Mouse (Mus musculus) adrenal gland (tissue): ENCODE results near the gene Crb3.

Experiments used
- intact Hi-C: fragments of 180-260 bp; cut with DNase I; formaldehyde crosslinking; loops from one replicate; pipeline ENCODE4 v1.15.1; 2025

The Crb3 gene

GRCm38 (mm10) chr17:57062011-57062521, 3.2 kb downstream of the Crb3 start:
- intact Hi-C loops, result no loop called here

GRCm38 (mm10) chr17:57062548-57062947, 3.6 kb downstream of the Crb3 start:
- intact Hi-C loops, result no loop called here

GRCm38 (mm10) chr17:57063031-57063430, 4.1 kb downstream of the Crb3 start:
- intact Hi-C loops, result no loop called here

- intact Hi-C loops, result no loop called here
Observed at GRCm38 (mm10) chr17:57066908-57067307, 8.0 kb downstream of the Crb3 start.

DNA sequence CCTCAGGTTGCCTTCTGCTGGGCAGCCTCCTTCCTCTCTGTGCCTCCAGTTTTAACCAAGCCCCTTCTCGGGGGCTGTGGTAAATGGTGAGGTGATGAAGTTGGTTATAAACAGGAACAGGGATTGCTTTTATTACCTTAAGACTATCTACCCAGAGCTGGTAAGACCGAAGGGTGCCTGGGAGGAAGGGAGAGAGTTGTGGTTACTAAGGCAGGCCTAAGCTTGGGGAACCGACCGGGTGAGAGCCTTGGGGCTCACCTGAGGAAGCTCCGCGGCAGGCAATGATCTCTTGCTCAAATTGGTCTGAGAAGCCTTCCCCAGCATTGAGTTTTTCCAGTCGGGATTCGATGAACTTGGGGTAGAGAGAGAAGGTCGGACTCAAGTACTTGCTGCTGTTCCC, 11.4 kb downstream of the Crb3 start:
- intact Hi-C loops, result no loop called here

DNA sequence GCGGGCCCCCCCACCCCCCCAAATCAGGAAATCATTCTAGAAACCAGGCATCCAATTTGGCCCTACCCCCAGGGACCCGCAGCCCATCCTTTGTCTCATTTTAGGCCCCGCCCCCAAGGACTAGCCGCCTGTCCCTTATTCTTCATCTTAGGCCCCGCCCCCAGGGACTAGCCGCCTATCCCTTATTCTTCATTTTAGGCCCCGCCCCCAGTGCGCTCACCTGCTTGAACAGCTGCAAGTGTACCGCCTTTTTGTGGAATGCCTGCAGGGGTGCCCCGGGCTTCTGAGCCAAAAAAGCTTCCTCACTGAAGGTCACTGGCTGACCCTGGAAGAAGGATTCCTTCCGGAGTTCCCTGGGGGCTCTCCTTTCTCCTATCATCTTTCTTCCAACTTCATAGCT, 11.8 kb downstream of the Crb3 start:
- intact Hi-C loops, result no loop called here

GRCm38 (mm10) chr17:57076916-57077315, 18.0 kb downstream of the Crb3 start:
- intact Hi-C loops, result no loop called here

DNA sequence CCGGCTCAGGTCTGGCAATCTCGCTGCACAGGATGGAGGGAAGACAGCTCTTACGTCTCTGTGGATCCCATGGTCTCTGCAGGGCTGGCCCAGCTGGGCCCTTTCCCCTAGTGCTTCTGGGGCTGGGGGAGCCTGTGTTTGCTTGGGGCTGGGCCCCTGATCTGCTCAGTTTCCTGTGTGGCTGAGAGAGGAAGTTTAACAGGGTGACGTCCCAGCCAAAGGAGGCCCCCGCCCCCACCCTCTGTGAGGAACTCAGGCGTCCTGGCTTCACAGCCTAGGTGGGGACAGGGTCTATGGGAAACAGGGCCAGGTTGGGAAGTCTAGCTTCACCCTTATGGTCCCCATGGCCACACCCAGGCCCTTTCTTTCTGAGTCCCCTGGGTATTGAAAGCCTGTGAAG, 19.4 kb downstream of the Crb3 start, which contains the start of gene Dennd1c:
Dennd1c (minus strand) TSS at position 179 of the 400 bp plus-strand sequence.
- intact Hi-C loops, result no loop called here

- intact Hi-C loops, result no loop called here
Observed at GRCm38 (mm10) chr17:57079919-57080318, 21.0 kb downstream of the Crb3 start.

DNA sequence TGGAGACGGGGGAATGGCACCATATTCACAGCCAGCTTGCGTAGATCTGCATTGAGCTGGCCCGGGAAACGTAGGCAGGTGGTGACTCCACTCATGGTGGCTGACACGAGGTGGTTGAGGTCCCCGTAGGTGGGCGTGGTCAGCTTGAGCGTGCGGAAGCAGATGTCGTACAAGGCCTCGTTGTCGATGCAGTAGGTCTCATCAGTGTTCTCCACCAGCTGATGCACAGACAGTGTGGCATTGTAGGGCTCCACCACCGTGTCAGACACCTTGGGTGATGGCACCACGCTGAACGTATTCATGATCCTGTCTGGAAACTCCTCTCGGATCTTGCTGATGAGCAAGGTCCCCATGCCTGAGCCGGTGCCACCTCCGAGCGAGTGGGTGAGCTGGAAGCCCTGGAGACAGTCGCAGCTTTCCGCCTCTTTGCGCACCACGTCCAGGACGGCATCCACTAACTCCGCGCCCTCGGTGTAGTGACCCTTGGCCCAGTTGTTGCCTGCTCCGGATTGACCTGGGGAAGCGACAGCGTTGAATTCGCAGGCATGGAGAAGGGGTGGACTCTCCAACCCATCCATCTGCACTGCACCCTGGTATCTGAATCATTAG, 22.4 kb downstream of the Crb3 start:
- intact Hi-C loops, result no loop called here

- intact Hi-C loops, result no loop called here
Observed at GRCm38 (mm10) chr17:57082481-57082880, 23.6 kb downstream of the Crb3 start.

- intact Hi-C loops, result no loop called here
Observed at GRCm38 (mm10) chr17:57085970-57086757, 27.3 kb downstream of the Crb3 start.

DNA sequence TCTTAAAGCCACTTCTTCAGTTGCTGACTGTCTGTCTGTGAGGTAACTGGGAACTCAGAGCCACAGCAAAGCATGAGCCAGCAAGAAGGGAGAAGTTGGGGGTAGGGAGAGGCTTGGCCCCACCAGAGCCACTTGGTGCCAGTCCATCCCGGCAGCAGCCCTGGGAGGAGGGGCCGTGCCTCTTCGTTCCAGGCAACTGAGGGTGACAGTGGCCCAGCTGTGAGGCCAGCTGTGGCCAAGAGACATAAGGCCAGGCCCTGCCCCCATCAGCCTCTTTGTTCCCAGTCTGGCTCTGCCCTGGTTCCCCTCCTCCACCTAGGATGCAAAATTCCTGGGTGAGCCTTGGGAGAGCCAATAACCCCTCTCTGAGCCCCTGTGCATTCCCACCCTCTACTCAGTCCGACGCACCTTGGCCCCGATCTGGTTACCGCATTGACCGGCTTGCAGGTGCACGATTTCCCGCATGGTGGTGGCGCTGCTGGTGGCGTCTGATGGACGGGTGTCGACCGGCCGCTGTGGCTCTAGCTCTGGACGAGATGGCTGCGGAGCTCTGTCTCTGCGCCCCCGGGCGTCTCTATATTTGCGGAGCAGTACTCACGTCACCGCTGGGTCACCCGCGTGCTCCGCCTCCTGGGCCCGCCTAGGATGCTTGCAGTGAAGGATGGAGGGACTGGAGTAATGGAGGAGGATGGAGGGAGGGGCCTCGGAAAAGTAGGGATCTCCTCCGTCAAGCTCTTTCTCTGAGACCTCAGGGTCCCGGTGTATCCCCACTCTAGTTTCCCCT, 28.3 kb downstream of the Crb3 start, which contains the start of gene Tubb4a:
Tubb4a (minus strand) TSS at position 734 of the 784 bp plus-strand sequence.
- intact Hi-C loops, result no loop called here

DNA sequence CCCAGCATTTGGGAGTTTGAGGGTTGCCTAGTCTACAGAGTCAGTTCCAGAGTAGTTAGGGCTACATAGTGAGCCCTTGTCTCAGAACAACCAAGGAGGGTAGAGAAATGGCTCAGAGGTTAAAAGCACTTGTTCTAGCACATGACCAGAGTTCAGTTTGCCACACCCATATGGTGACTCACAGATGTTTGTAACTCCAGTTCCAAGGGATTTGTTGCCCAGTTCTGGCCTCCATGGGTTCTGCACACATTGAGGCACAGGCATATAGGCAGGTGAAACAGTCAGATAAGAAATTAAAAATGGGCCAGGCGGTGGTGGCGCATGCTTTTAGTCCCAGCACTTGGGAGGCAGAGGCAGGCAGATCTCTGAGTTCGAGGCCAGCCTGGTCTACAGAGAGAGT, 35.3 kb downstream of the Crb3 start:
- intact Hi-C loops, result no loop called here

GRCm38 (mm10) chr17:57095855-57096622, 37.1 kb downstream of the Crb3 start:
- intact Hi-C loops, result loop anchor here (1.0 to 5.0 kb wide), 2 partner anchors 71 to 236 kb away; no protein-coding TSS in a partner anchor

DNA sequence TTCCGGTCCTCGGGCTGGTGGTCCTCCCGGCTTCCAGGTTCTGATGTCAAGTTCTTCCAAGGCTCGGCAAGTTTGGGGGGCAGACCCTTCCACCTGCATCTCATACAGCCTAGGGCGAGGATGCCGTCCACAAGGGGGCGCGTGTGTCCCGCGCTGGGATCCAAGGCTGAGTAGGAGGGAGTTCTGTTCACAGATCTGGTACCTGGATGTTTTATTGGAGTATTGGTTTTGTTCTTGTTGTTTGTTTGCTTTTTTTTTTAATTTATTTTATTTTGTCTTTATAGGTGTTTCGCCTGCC, 37.7 kb downstream of the Crb3 start:
- intact Hi-C loops, result loop anchor here (1.0 to 5.0 kb wide), 2 partner anchors 71 to 236 kb away; no protein-coding TSS in a partner anchor

DNA sequence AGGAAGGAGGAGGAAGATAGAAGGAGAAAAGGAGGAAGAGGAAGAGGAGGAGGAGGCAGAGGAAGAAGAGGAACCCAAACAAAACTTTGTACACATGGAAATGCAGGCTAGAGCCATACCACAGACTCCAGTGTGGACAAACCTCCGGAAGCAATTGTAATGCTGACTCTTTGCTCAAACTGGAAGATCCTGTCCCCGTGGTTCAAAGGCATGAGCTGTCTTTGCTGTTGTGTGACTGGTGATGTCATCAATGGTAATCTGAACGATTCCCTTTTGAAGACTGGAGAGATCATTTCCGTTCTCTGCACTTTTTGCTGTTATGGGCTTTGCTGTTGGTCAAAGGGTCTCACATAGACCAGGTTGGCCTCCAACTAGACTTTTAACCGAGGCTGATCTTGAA, 39.4 kb downstream of the Crb3 start:
- intact Hi-C loops, result loop anchor here (5.0 kb wide), 1 partner anchor 234 kb away; no protein-coding TSS in a partner anchor

- intact Hi-C loops, result loop anchor here (5.0 kb wide), 1 partner anchor 233 kb away; no protein-coding TSS in a partner anchor
Observed at GRCm38 (mm10) chr17:57099629-57100325, 40.9 kb downstream of the Crb3 start.

DNA sequence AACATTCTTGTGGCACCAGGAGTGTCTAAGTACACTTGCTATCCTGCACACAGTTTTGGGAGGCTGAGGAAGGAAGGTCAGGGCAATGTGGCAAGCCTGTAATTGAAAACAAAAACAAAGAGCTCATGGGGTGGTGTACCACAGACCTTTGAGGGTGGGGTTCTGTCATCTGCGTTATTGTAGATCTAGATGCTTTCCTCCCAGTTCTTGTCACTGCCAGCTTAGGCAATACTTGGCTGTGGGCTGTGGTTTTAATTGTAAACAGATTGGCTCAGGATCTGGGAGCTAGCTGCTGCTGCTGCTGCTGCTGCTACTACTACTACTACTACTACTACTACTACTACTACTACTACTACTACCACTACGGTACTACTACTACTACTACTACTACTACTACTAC, 43.4 kb downstream of the Crb3 start:
- intact Hi-C loops, result no loop called here

DNA sequence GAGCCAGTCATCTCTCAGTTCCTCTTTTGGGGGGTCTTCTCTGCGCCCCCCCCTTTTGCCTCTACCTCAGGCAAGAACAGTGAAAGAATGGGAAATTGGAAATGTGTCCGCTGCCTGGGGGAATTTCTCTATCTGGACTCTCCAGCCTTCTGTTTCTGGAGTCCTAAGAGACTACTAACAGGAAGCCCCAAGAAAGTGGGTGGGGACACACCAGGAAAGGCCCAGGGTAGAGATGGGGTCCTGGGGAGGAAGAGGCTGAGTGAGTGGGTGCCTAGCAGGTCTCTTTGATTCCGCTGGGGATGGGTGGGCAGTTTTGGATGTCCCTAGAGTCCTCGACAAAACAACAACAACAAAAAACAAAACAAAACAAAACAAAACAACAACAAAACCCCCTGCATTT, 45.6 kb downstream of the Crb3 start:
- intact Hi-C loops, result no loop called here
